Mouse (Mus musculus) heart, embryonic 16.5 days (tissue): ENCODE data around the gene Lrch3. TPM values are rescaled to one million over a fixed set of nuclear protein-coding genes. Genes with fewer than 3 reads are reported as not detected.
A peak's percentile ranks its signal among the peaks of the same experiment; 100 is the strongest.
"Not testable (repeated sequence)": the region's sequence is repeated elsewhere in the genome, so short reads cannot be mapped to it uniquely, and the experiment has no call there.

Source experiments
- ATAC-seq: fragments of 200-750 bp; cut with Nextera tagmentation; replicated peaks from 2 replicates; pipeline ENCODE4 v1.8.0; 2017; ENCODE audit warnings: moderate number of reproducible peaks; ENCODE audit not compliant: insufficient read depth, low FRiP score; ENCODE audit errors: extremely low read depth
- H3K27ac ChIP-seq: fragments of 300-500 bp; sonication (generic); 2 replicates; pipeline ENCODE4 v1.5.1; 2014; ENCODE audit warnings: mild to moderate bottlenecking, low read length, control low read depth, moderate library complexity
- H3K27me3 ChIP-seq: fragments of 300-500 bp; sonication (generic); 2 replicates; pipeline ENCODE4 v1.6.1; 2014; ENCODE audit warnings: low read length, mixed read lengths; ENCODE audit not compliant: control insufficient read depth, insufficient read depth
- H3K36me3 ChIP-seq: fragments of 300-500 bp; sonication (generic); 2 replicates; pipeline ENCODE4 v1.6.1; 2014; ENCODE audit not compliant: control insufficient read depth, insufficient read depth
- H3K4me1 ChIP-seq: fragments of 300-500 bp; sonication (generic); 2 replicates; pipeline ENCODE4 v1.6.1; 2014; ENCODE audit warnings: low read length, mixed read lengths; ENCODE audit not compliant: control insufficient read depth, insufficient read depth
- H3K4me2 ChIP-seq: fragments of 300-500 bp; sonication (generic); 2 replicates; pipeline ENCODE4 v1.6.1; 2014; ENCODE audit warnings: low read depth, mild to moderate bottlenecking, control low read depth, low read length
- H3K4me3 ChIP-seq: fragments of 300-500 bp; sonication (generic); 2 replicates; pipeline ENCODE4 v1.5.1; 2014; ENCODE audit warnings: mild to moderate bottlenecking, control low read depth, low read length
- H3K9ac ChIP-seq: fragments of 300-500 bp; sonication (generic); 2 replicates; pipeline ENCODE4 v1.6.1; 2014; ENCODE audit warnings: low read length, control low read depth
- H3K9me3 ChIP-seq: fragments of 300-500 bp; sonication (generic); replicated peaks from 2 replicates; pipeline ENCODE4 v1.6.1; 2016; ENCODE audit warnings: low read length; ENCODE audit not compliant: control insufficient read depth
- WGBS: fragments of 180-500 bp; shearing (Covaris S2); extraction: QIAGEN DNeasy Blood & Tissue Kit; methylation state at CpG from one replicate; pipeline ENCODE4 v1.1.7; 2014; 5-methylcytosine and 5-hydroxymethylcytosine counted together
- polyA plus RNA-seq: library from polyadenylated mRNA; unstranded; fragments of >200 nt; fragmentation: Nextera tagmentation; extraction: Ambion mirVana; gene quantifications from 2 replicates; pipeline ENCODE4 v1.2.1, GENCODE M21; 2015

Gene Lrch3
- 15.0 and 16.8 TPM in 2 replicates for polyA plus RNA-seq

DNA sequence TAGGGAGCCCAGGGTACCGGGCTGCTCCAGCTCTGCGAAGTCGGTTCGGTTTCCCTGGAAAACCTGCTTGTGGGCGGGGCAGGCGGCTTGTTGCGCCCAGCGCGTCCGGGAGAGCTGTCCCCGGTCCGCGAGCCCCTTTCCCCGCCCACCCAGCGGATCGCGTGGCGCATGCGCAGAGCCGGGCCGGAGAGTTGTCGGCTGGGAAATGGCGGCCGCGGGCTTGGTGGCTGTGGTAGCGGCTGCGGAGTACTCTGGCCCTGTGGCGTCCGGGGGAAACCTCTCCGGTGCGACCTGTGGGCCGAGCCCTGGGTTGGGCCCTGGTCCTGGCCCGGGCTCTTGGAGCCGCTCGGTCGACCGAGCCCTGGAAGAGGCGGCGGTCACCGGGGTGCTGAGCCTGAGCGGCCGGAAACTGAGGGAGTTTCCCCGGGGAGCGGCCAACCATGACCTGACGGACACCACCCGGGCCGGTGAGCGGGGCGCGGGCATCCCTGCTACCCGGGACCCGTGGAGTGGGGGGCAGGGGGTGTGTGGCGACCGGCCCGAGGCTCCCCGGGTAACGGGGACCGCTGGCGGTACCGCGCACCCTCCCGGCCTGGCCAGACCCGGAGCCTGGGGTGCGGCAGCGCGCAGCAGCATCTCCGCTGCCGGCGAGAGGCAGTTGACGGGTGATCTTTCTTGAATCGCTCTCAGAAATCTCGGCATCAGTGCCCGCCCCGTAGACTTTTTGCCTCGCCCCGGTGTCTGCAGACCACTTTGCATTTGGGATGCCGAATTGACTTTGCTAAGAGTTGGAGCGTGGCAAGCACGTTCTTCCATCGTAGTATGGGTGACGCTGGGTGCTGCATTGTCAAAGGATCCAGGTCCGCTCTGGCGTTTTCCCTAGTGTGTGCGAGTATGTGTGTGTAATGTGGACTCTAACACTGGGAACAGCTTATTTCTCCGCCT lies at the start of gene Lrch3:
Gene Lrch3, plus strand, starts transcription at position 164 of the 945 bp plus-strand sequence.
- Histone ChIP-seq H3K4me2 (peak within 1 kb of the TSS; percentile 77), H3K4me1 (peaks cover 8% of the 10 kb centered on the region), H3K27me3 (no peaks in the 10 kb centered on the region), H3K9me3 (no peaks in the 10 kb centered on the region), H3K27ac (peak within 1 kb of the TSS; percentile 84), H3K9ac (peak within 1 kb of the TSS; percentile 83), H3K4me3 (peak within 1 kb of the TSS; percentile 73), H3K36me3 (no peaks in the 10 kb centered on the region)
- WGBS, result under 1% methylated on average over 78 of the region's 85 CpGs
- ATAC-seq, result peak; percentile 94

DNA sequence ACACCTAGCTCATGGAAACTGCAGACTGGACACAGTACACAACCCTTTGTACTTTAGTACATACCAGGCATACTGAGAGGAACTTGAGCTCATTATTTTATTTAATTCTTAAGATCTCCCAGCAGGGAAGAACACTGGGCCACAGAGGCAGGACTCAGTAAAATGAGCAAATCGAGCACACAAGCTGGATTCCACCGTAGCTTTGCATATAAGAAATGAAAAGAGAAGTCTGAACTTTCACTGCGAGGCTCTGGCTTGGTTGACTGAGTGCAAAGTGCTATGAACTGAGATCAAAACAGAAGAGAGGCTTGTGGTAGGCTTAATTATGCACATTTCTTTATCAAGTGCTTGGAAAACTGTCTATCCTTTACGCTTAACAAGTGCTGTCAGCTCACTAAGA lies 48.5 kb upstream of the Lrch3 start:
- H3K36me3 ChIP-seq, result peaks cover 1% of the 10 kb centered on the region; the same call in 1 of the 2 replicates
- no peak for ATAC-seq
- no peaks in the 10 kb centered on the region for H3K9me3 ChIP-seq
- WGBS, result 71% methylated on average over 4 of the region's 4 CpGs
- H3K27me3 ChIP-seq, result no peaks in the 10 kb centered on the region
- no peak overlapping the region for H3K4me2 ChIP-seq
- H3K4me1 ChIP-seq, result peaks cover 23% of the 10 kb centered on the region
- H3K4me3 ChIP-seq, result no peak overlapping the region
- no peak overlapping the region for H3K27ac ChIP-seq
- H3K9ac ChIP-seq, result no peak overlapping the region

DNA sequence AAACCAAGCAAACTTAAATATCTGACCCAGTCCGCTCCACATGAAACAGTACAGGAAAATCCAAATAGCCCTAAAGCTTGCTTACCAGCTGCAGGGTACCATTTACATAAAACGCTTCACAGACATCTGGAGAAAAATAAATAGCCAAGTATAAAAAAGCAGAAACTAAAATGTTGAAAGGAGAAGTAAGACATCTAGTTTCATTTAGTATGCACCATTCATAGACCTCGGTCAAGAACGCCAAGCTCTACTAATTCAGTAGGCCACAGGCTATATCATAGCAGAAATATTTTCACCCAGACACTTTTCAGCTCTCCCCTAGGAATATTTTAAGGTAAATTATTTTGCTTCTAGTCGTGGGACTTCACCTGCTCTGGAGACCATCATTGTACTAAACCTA lies 47.2 kb upstream of the Lrch3 start:
- peak overlapping the region; percentile 93 for H3K9ac ChIP-seq
- H3K4me3 ChIP-seq, result peak overlapping the region; percentile 90
- H3K36me3 ChIP-seq, result no peaks in the 10 kb centered on the region
- no peak for ATAC-seq
- peaks cover 23% of the 10 kb centered on the region for H3K4me1 ChIP-seq
- H3K4me2 ChIP-seq, result peak overlapping the region; percentile 76
- peak overlapping the region; percentile 94 for H3K27ac ChIP-seq
- no peaks in the 10 kb centered on the region for H3K9me3 ChIP-seq
- H3K27me3 ChIP-seq, result no peaks in the 10 kb centered on the region
- 75% methylated on average over 5 of the region's 5 CpGs for WGBS

DNA sequence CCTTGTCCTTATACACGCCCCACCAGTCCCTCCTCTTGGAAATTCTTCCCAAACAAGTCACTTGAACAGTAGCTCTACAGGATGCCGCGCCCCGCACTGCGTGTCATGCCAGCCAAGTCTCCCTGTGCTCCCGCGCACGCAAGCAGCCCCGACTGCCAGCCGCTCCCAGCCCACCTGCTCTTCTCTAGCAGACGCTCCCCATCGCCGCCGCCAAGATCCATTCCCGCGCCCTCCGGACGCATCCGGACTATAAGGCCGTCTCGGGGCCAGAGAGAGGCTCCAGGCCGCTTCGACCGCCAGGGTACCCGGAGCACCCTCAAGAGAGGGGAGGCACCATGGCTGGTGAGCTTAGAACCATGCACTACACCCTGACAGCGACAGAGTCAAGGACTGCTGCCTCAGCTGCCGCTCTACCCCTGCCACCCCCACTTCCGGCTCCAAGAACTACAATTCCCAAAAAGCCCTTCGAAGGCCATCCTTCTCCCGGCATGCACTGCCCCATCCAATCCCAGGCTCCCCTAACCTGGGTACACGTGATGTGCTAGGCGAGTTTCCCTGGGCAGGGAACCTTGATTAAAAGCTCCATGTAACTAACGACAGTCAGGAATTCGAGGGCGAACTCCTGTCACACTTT lies 45.9 kb upstream of the Lrch3 start:
- Histone ChIP-seq H3K9me3 (no peaks in the 10 kb centered on the region), H3K27me3 (no peaks in the 10 kb centered on the region), H3K36me3 (no peaks in the 10 kb centered on the region), H3K9ac (peak overlapping the region; percentile 93), H3K4me1 (peaks cover 23% of the 10 kb centered on the region), H3K4me3 (peak overlapping the region; percentile 90), H3K27ac (peak overlapping the region; percentile 94), H3K4me2 (peak overlapping the region; percentile 76)
- WGBS, result under 1% methylated on average over 35 of the region's 35 CpGs
- peak; percentile 96 for ATAC-seq

DNA sequence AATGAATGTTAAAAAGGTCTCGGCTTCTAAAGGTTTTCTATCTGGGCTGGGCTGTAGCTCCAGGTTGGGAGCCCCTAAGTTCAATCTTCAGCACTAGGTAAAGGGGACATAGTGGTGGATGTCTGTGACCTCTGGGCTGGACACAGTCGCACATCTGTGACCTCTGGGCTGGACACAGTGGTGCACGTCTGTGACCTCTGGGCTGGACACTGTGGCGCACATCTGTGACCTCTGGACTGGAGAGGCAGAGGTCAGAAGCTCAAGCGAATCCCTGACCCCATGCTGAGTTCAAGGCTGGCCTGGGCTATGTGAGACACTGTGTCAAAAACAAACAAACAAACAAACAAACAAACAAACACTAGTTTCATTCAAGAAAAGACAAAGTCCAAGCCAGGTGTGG lies 43.7 kb upstream of the Lrch3 start:
- no peaks in the 10 kb centered on the region for H3K9me3 ChIP-seq
- peaks cover 19% of the 10 kb centered on the region for H3K4me1 ChIP-seq
- no peak for ATAC-seq
- no peak overlapping the region for H3K9ac ChIP-seq
- H3K36me3 ChIP-seq, result no peaks in the 10 kb centered on the region
- H3K27me3 ChIP-seq, result no peaks in the 10 kb centered on the region
- H3K27ac ChIP-seq, result no peak overlapping the region
- no peak overlapping the region for H3K4me3 ChIP-seq
- no peak overlapping the region for H3K4me2 ChIP-seq
- 63% methylated on average over 5 of the region's 5 CpGs for WGBS

DNA sequence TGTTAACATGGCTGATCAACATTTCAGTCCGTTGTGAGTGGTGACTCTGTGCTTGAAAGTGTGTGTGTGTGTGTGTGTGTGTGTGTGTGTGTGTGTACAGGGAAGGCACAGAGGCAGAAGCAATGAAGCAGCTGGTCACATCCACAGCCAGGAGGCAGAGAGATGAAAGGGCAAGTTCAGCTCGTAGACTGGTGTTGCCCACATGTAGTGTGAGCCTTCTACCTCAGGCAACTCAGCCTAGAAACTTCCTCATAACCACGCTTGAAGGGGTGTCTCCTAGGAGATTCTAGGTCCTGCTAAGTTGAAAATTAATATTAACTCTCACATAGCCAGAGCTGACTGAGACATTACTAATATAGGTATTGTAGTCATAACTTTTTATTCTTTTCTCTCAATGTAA lies 40.5 kb upstream of the Lrch3 start:
- Histone ChIP-seq H3K27ac (no peak overlapping the region), H3K36me3 (no peaks in the 10 kb centered on the region), H3K9me3 (no peaks in the 10 kb centered on the region), H3K4me3 (no peak overlapping the region), H3K9ac (no peak overlapping the region), H3K4me1 (peaks cover 8% of the 10 kb centered on the region), H3K4me2 (no peak overlapping the region), H3K27me3 (no peaks in the 10 kb centered on the region)
- WGBS, result 50% methylated on average over 3 of the region's 3 CpGs
- no peak for ATAC-seq

DNA sequence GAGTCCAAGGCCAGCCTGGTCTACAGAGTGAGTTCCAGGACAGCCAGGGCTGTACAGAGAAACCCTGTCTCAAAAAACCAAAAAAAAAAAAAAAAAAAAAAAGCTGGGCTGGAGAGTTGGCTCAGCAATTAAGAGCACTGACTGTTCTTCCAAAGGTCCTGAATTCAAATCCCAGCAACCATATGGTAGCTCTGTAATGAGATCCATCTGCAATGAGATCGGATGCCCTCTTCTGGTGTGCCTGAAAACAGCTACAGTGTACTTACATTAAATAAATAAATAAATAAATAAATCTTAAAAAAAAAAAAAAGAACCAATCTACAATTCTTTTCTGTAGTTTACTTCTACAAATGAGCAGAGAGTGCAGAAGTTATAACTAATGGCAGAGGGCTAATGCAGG lies 38.6 kb upstream of the Lrch3 start:
- not testable (repeated sequence) for H3K4me3 ChIP-seq, H3K9ac ChIP-seq, H3K27me3 ChIP-seq, ATAC-seq, H3K4me2 ChIP-seq, H3K27ac ChIP-seq, H3K9me3 ChIP-seq, H3K36me3 ChIP-seq
- peaks cover 18% of the 10 kb centered on the region for H3K4me1 ChIP-seq
- WGBS, result 50% methylated on average over 1 of the region's 1 CpGs

DNA sequence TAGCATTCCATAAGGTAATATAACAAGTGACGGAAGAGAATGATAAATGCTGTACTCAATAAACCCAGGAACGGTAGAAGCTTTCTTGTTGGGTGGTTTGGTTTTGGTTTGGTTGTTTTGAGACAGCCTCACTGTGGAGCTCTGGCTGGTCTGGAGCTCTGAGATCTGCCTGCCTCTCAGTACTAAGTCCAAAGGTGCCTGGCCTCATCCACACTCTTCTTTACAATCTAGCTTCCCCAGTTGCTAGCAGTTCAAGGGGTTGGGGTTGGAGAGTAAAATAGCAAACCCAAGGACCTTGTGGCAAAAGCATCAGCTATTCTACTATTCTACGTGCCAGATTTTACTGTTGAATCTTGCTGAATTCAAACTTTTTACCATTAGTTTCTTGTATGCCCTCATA lies 38.1 kb upstream of the Lrch3 start:
- Histone ChIP-seq H3K27me3 (no peaks in the 10 kb centered on the region), H3K4me2 (no peak overlapping the region), H3K4me1 (peaks cover 23% of the 10 kb centered on the region), H3K9me3 (no peaks in the 10 kb centered on the region), H3K4me3 (no peak overlapping the region), H3K9ac (peak overlapping the region; percentile 36; the same call in 1 of the 2 replicates), H3K36me3 (no peaks in the 10 kb centered on the region), H3K27ac (no peak overlapping the region)
- no peak for ATAC-seq
- WGBS, result 94% methylated on average over 3 of the region's 3 CpGs

DNA sequence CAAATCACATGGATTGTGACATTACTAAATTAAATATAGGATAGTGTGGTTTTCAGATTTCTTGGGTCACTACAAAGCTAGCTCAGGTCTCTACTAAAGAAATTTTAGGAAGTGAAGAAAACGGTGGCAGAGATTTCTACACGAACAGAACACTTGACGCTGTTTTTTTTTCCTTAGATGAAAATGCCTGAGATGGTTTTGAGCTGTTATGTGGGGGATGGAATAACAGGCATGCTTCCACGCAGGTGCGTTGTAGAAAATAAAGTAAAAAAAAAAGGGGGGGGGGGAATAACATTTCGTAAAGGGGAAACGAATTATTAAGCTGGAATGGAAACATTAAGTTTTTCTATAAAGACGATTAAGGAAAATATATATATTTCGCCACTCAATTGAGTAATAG lies 37.1 kb upstream of the Lrch3 start:
- Histone ChIP-seq H3K4me2 (peak overlapping the region; percentile 74), H3K36me3 (no peaks in the 10 kb centered on the region), H3K9me3 (no peaks in the 10 kb centered on the region), H3K9ac (peak overlapping the region; percentile 93), H3K4me1 (peaks cover 23% of the 10 kb centered on the region), H3K27me3 (no peaks in the 10 kb centered on the region), H3K4me3 (peak overlapping the region; percentile 98), H3K27ac (peak overlapping the region; percentile 96)
- no peak for ATAC-seq
- whole genome bisulfite sequencing, result 6% methylated on average over 9 of the region's 9 CpGs
